Mouse (Mus musculus) stomach, embryonic 16.5 days (tissue): ENCODE results near the gene Folr1. TPM values are rescaled to one million over a fixed set of nuclear protein-coding genes. Genes with fewer than 3 reads are reported as not detected.

Source experiments
- ATAC-seq: fragments of 200-750 bp; cut with Nextera tagmentation; 2 replicates; pipeline ENCODE4 v1.8.0; 2017; ENCODE audit warnings: moderate number of reproducible peaks, moderate TSS enrichment; ENCODE audit not compliant: insufficient read depth, low FRiP score
- H3K27ac ChIP-seq: fragments of 300-500 bp; sonication (generic); 2 replicates; pipeline ENCODE4 v1.5.1; 2014; ENCODE audit warnings: low read length
- H3K27me3 ChIP-seq: fragments of 300-500 bp; sonication (generic); 2 replicates; pipeline ENCODE4 v1.6.1; 2014; ENCODE audit warnings: low read length, control low read depth, mixed read lengths; ENCODE audit not compliant: control insufficient read depth, insufficient read depth
- H3K36me3 ChIP-seq: fragments of 300-500 bp; sonication (generic); 2 replicates; pipeline ENCODE4 v1.6.1; 2014; ENCODE audit warnings: low read length; ENCODE audit not compliant: control insufficient read depth, insufficient read depth
- H3K4me1 ChIP-seq: fragments of 300-500 bp; sonication (generic); 2 replicates; pipeline ENCODE4 v1.6.1; 2014; ENCODE audit warnings: low read length, control low read depth, mixed read lengths; ENCODE audit not compliant: control insufficient read depth, insufficient read depth
- H3K4me2 ChIP-seq: fragments of 300-500 bp; sonication (generic); 2 replicates; pipeline ENCODE4 v1.6.1; 2014; ENCODE audit warnings: low read depth, low read length, mixed read lengths
- H3K4me3 ChIP-seq: fragments of 300-500 bp; sonication (generic); replicated peaks from 2 replicates; pipeline ENCODE4 v1.5.1; 2014; ENCODE audit warnings: mild to moderate bottlenecking, low read length
- H3K9ac ChIP-seq: fragments of 300-500 bp; sonication (generic); 2 replicates; pipeline ENCODE4 v1.6.1; 2014; ENCODE audit warnings: low read length
- H3K9me3 ChIP-seq: fragments of 300-500 bp; sonication (generic); replicated peaks from 2 replicates; pipeline ENCODE4 v1.6.1; 2016; ENCODE audit warnings: low read length, control low read depth; ENCODE audit not compliant: control insufficient read depth
- WGBS: fragments of 180-500 bp; shearing (Covaris S2); extraction: QIAGEN DNeasy Blood & Tissue Kit; methylation state at CpG from one replicate; pipeline ENCODE4 v1.1.7; 2014; 5-methylcytosine and 5-hydroxymethylcytosine counted together
- polyA plus RNA-seq: library from polyadenylated mRNA; unstranded; fragments of >200 nt; fragmentation: Nextera tagmentation; extraction: Ambion mirVana; gene quantifications from 2 replicates; pipeline ENCODE4 v1.2.1, GENCODE M21; 2015

Gene Folr1
- polyA plus RNA-seq, 1 experiment from 2014 or later: 14.3 TPM

DNA sequence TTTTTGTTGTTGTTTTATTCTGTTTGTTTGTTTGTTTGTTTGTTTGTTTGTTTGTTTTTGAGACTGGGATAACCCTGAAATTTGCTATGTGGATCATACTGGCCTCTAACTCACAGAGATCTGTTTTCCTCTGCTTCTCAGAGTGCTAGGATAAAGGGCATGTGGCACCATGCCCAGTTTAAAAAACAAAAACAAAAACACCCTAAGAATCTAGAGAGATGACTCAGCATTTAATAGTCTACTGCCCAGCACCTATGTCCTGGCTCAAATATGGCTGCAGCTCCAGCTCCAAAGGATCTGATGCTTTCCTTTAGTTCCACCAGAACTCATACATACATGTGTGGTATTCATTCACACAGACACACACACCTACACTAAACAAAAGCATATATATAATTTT, 9.6 kb downstream of the Folr1 start:
- no peak for ATAC-seq
- Histone ChIP-seq H3K36me3 (no peaks in the 10 kb centered on the region), H3K27ac (no peak overlapping the region), H3K9me3 (no peaks in the 10 kb centered on the region), H3K27me3 (no peaks in the 10 kb centered on the region), H3K4me3 (no peak overlapping the region), H3K9ac (no peak overlapping the region), H3K4me2 (no peak overlapping the region), H3K4me1 (no peaks in the 10 kb centered on the region; the same call in 1 of the 2 replicates)

DNA sequence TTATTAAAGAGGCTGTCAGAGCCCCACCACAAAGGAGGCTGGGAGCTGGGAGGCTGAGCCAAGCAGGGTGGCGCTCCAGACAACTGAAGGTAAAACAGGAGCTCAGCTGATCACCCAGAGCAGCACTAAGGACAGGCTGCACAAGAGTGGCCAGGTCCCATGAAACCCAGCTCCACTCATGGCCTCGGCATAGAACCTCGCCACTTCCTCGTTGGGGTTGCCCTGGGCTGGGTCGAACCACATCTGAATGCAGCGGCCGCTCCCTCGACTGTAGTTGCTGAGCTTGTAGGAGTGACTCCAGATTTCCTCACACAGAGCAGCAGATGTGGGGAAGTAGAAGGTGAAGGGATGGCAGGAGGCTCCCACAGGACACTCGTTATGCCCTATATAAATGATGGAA, 12.2 kb downstream of the Folr1 start:
- Histone ChIP-seq H3K9ac (no peak overlapping the region), H3K27me3 (no peaks in the 10 kb centered on the region), H3K36me3 (no peaks in the 10 kb centered on the region), H3K27ac (0 out of 2 replicates have a peak overlapping the region, but pooled peaks have one; percentile 23), H3K9me3 (no peaks in the 10 kb centered on the region), H3K4me1 (no peaks in the 10 kb centered on the region; the same call in 1 of the 2 replicates), H3K4me3 (no peak overlapping the region), H3K4me2 (no peak overlapping the region)
- WGBS: 67% methylated on average over 9 of the region's 9 CpGs
- no peak for ATAC-seq

DNA sequence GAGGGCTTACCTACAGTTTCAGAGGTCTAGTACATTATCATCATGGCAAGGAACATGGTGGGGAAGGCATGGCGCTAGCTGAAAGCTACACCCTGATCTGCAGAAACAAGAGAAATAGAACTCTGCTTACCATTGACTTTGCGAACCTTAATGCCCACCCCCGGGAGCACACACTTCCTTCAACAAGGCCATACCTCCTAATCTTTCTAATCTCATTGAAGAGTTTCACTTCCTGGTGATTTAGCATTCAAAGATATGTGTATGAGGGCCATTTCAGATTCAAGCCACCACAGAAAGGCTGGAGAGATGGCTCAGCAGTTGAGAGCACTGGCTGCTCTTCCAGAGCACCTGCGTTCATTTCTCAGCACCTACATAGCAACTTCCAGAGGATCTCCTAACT, 13.5 kb downstream of the Folr1 start, which contains the start of gene Folr2:
Folr2 (minus strand) TSS at position 101 of the 400 bp plus-strand sequence.
- Histone ChIP-seq H3K36me3 (no peaks in the 10 kb centered on the region), H3K9me3 (no peaks in the 10 kb centered on the region), H3K9ac (no peak within 1 kb of the TSS), H3K4me2 (no peak within 1 kb of the TSS), H3K27ac (no peak within 1 kb of the TSS), H3K4me1 (no peaks in the 10 kb centered on the region; the same call in 1 of the 2 replicates), H3K4me3 (no peak within 1 kb of the TSS), H3K27me3 (no peaks in the 10 kb centered on the region)
- no peak for ATAC-seq
- WGBS: 84% methylated on average over 4 of the region's 4 CpGs

DNA sequence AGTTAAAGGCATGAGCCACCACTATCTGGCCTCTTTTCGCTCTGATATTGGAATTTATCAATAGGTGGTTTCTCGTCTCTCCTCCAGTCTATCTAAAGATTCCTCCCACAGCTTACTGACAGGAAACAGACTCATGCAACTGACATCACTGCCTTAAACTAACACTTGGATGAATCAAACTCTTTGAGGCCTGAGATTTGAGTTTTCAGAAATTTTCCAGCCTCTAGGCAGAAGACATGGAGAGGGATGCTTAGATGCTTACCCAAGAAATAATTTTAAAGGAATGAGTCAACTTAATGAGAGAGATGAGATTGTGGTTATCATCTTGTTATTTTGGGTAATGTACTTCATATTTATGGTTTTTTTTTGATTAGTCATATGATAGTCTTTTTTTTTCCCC, 16.8 kb downstream of the Folr1 start:
- ATAC-seq: no peak
- 74% methylated on average over 2 of the region's 2 CpGs for WGBS
- H3K9ac ChIP-seq: no peak overlapping the region

DNA sequence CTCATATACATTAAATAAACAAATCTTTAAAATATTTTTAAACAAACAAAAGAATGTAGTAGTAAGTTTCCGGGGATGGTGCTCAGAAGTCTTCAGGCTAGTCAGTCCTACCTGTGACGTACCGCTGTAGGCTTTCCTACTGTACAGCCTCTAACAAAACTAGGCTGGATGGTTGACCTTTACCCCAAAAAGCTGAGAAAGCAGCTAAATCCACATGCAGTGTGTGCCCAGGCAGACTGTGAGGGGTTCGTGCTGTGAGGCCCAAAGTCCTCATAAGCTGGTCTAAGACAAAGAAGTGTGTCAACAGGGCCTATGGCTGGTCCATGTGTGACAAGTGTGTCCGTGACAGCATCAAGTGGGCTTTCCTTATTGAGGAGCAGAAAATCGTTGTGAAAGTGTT, 17.7 kb downstream of the Folr1 start:
- WGBS: 83% methylated on average over 6 of the region's 6 CpGs
- H3K4me1 ChIP-seq: no peaks in the 10 kb centered on the region
- ATAC-seq: no peak

More for the DNA sequence above, 16.8 kb downstream of the Folr1 start:
- H3K9me3 ChIP-seq: no peaks in the 10 kb centered on the region
- no peak overlapping the region for H3K4me3 ChIP-seq
- H3K27ac ChIP-seq: no peak overlapping the region
- H3K36me3 ChIP-seq: no peaks in the 10 kb centered on the region
- H3K27me3 ChIP-seq: no peaks in the 10 kb centered on the region
- no peak overlapping the region for H3K4me2 ChIP-seq
- no peaks in the 10 kb centered on the region; the same call in 1 of the 2 replicates for H3K4me1 ChIP-seq

DNA sequence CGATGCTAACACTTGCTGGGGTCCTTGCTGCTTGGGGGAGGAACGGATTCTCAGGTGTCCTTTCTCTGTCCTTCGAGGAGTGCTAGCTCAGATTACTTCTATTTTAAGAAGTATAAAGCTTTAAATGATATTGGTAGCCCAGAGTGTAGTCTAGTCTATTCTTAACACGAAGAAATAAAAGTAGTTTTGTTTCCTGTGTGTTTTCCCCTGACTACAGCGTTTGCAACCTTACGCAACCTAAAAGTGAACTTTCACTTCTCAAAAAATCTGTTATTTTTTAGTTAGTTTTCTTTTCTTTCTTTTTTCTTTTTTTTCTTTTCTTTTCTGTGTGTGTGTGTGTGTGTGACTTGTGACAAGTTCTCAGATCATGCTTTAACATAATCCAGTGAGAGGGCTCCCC, 18.9 kb downstream of the Folr1 start:
- ATAC-seq: no peak
- Histone ChIP-seq H3K4me3 (no peak overlapping the region), H3K9me3 (no peaks in the 10 kb centered on the region), H3K36me3 (no peaks in the 10 kb centered on the region), H3K9ac (no peak overlapping the region), H3K4me2 (no peak overlapping the region), H3K4me1 (no peaks in the 10 kb centered on the region), H3K27me3 (no peaks in the 10 kb centered on the region), H3K27ac (no peak overlapping the region)
- whole genome bisulfite sequencing: 78% methylated on average over 6 of the region's 6 CpGs

More for the DNA sequence above, 17.7 kb downstream of the Folr1 start:
- H3K27ac ChIP-seq: no peak overlapping the region
- no peaks in the 10 kb centered on the region for H3K36me3 ChIP-seq
- no peak overlapping the region for H3K4me3 ChIP-seq
- H3K9me3 ChIP-seq: no peaks in the 10 kb centered on the region
- no peak overlapping the region for H3K9ac ChIP-seq
- H3K4me2 ChIP-seq: no peak overlapping the region
- H3K27me3 ChIP-seq: no peaks in the 10 kb centered on the region

DNA sequence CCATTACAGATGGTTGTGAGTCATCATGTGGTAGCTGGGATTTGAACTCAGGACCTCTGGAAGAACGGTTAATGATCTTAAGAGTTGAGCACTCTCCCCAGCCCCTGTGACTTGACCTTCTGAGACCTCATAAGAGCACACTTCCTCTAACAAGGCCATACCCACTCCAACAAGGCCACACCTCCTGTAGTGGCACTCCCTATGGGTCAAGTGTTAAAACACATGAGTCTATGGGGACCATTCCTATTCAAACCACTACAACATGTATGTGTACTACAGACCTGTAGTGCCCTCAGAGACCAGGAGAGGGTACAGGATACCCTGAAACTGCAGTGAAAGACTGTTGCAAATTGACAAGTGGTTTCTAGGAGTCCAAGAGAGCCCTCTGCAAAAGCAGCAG, 22.7 kb downstream of the Folr1 start:
- H3K36me3 ChIP-seq: no peaks in the 10 kb centered on the region
- H3K9ac ChIP-seq: no peak overlapping the region
- no peaks in the 10 kb centered on the region for H3K9me3 ChIP-seq
- no peak overlapping the region for H3K4me3 ChIP-seq
- WGBS: 79% methylated on average over 1 of the region's 1 CpGs
- H3K4me2 ChIP-seq: no peak overlapping the region
- H3K27me3 ChIP-seq: no peaks in the 10 kb centered on the region
- H3K4me1 ChIP-seq: no peaks in the 10 kb centered on the region
- no peak overlapping the region for H3K27ac ChIP-seq
- no peak for ATAC-seq

DNA sequence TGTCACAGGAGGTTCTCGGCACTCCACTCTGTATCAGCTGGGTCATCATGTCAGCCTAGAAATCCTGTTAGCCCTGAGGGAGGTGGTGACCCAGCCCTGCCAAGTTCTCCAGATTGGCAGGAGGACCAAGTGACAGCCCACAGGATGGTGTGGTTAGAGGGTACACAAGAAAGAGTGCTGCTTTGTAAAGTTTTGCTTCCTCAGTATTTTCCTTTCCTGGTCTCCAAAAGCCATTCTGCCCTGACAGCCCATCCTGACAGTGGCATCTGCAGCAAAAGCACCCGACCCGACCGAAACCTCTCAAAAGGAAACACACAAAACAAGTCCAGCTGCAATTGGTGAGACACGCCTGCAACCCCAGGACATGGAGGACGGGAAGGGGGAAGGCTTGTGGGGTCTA, 26.4 kb downstream of the Folr1 start:
- Histone ChIP-seq H3K27ac (no peak overlapping the region), H3K4me3 (no peak overlapping the region), H3K9me3 (no peaks in the 10 kb centered on the region), H3K36me3 (no peaks in the 10 kb centered on the region), H3K27me3 (no peaks in the 10 kb centered on the region), H3K9ac (no peak overlapping the region), H3K4me1 (no peaks in the 10 kb centered on the region), H3K4me2 (no peak overlapping the region)
- no peak for ATAC-seq
- 61% methylated on average over 6 of the region's 6 CpGs for WGBS

DNA sequence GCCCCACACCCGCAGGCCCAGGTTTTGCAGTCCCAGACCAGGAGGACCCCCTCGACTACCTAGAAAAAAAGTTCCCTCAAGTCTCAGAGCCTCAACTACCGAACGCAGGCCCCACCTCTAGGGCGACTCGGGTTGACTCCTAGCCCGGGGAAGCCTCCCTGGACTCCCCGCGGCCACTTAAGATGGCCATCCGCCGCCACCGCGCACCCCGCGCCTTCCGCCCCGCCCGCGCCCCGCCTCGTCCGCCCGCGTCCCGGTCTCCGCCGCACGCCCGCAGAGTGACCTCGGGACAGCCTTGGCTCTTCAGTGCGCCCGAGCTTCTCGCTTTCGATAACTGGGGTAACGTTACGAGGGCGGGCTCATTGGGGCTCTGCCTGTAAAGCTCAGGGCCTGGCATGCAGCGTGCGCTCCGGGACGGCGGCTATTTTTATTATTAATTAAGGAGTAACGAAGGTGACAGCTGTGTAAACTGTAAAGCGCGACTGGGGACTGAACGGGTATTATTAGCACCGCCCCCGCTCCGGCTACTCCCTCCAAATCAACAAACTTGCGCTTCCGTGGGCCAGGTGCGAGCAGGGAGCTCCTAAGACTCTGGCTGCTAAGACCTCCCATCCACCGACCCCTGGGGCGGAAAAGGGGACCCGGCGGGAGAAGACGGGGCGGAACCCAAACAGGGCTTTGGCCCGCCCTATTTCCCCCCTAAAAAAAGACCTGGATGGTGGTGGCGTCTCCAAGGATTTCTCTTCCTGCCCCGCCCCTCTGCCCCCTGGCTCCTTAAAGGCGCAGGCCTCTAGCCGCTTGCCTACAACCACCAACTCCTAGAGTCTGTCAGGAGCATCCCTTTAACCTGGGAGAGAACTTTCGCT, 32.7 kb downstream of the Folr1 start, which contains the start of gene Inppl1:
Inppl1 (minus strand) TSS at position 624 of the 866 bp plus-strand sequence.
- peak; percentile 90 for ATAC-seq
- Histone ChIP-seq H3K27ac (peak within 1 kb of the TSS; percentile 97), H3K36me3 (0 out of 2 replicates have a peak, but pooled peaks cover 10% of the 10 kb centered on the region), H3K9ac (peak within 1 kb of the TSS; percentile 98), H3K4me1 (peaks cover 28% of the 10 kb centered on the region), H3K4me3 (peak within 1 kb of the TSS; percentile 94), H3K4me2 (peak within 1 kb of the TSS; percentile 82), H3K27me3 (no peaks in the 10 kb centered on the region), H3K9me3 (no peaks in the 10 kb centered on the region)
- under 1% methylated on average over 64 of the region's 64 CpGs for WGBS
